Mouse (Mus musculus): ENCODE data around the gene Rdx.

Gene Rdx

DNA sequence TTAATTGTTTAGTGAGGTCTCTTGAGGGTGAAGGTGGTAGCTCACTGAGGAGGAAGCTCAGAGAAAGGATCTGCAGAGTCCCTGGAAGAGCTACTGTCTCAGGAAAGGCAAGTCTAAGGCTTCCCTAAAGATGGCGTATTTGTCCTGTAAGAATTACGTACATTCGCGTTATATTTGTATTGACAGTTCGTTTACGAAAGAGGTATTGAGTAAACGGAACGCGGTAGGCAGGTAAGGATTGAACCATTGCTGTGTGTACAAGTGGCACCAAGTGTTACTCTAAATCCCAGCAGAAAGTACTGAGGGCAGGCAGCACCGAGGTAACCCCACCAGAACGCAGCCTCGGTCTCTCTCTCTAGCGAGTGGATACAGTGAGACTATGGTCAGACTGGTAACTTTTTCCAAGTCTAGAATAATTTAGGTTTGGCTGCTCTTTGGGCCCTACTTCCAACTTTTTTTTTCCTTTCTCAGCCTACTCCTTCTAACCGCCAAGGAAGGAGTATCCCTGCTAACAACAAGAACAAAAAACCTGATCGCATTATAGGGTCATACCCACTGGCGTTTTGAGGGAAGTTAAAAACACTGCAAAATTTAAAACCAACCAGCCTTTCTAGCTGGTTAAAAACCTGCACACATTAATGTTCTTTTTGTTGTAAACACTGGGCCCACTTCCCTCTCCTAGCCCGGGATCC lies at the start of gene Rdx:
TSS of gene Rdx (plus strand) at position 45 of the 692 bp plus-strand sequence.
- peak in 1 of 2 experiments; percentile 18 for DNase-seq

DNA sequence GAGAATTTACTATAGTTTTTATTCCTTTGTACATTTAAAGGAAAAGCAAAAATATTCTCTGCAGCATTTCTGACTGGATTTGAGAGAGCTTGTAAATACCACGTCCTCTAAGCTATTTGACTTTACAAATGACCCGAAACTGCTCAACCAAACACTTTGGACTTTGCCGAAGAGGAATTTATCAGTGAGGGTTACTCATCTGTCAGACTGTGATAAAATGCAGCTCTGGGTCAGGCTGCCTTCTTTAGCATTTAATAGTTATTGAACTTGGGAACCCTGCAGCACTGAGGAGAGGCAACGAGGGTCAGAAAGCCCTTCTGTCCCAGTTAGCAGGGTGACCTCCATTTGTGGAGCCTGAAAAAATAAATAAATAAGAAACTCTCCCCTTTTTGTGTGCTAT lies 43.5 kb upstream of the Rdx start:
- DNase-seq = no peak

DNA sequence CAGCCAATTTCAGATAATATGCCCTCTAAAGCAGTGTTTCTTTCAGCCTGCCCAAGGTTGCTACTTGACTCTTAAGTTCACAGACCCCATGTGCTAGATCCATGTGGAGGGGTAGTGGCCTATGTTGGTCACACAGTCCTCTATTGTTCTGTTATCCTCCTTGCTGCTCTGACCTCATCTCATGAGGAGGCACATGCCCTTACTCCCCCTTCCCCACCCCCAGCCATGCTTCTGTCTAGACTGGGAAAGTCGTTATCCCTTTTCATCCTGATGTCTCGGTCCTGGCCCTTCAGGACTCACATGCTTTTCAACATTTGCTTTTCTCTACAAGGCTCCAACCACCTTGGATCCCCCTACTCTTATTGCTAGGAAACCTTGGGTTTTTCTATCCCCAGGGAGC lies 39.6 kb upstream of the Rdx start:
- DNase-seq = no peak

DNA sequence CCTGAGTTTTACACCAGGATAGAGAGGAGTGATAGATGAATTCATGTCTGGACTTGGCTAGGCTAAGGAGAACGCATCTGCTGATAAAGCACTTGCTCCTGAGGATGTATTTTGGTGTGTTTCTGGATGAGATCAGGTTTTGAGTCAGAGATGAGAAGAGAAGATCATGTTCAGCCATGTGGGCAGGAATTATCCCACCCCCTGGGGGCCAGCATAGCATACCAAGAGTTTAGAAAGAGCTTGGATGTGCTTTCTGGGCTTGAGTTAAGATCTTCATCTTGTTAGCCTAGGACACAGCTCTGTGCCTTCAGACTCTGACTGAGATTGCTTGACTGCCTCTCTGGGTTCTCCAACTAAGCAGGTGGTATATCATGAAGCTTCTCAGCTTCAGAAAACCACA lies 38.5 kb upstream of the Rdx start:
- DNase-seq = no peak

DNA sequence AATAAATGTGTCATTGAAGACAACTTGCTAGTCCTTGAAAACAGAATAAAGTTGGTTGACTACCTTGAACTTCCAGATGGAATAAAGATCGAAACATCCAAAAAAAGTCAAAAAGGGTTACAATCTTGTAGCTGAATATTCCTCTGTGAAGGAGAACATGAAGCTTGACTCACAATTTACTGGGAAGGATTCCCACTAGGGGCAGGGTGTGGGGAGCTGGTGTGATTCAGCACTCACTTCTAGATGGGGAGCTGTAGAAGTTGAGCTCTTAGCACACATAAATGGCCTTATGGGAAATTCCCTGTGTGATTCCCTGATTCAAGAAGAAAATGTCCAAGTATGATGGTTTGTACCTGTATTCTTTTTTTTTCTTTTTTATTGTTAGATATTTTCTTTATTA lies 34.7 kb upstream of the Rdx start:
- DNase-seq = no peak

DNA sequence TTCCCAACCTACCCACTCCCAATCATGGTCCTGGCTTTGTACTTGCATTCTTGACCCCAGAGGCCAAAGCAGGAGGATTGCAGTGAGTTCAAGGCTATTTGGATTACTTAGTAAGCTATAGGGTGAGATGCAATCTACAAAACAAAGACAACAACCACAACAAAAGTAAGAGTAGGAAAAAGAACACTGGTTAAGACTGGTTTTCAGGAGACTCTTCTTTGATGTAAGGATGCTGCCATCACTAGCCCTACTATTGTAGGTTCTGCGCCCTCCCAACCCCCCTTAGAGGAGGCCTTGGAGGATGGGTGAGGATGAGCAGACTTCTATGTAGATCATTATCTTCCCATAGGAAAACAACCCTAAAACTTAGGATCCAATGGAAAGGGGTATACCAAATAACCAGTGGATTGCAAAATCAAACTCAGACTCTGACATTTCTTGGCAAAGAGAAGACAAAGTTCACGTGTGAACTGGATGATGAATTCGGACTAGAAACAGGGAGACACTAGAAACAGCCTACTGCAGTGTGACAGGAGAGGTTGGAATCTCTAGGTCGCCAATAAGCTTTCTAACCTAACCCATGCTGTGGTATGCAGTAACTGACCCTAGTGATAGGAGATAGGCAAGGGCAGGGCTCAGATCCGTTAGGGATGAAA lies 34.1 kb upstream of the Rdx start:
- no peak for DNase-seq

DNA sequence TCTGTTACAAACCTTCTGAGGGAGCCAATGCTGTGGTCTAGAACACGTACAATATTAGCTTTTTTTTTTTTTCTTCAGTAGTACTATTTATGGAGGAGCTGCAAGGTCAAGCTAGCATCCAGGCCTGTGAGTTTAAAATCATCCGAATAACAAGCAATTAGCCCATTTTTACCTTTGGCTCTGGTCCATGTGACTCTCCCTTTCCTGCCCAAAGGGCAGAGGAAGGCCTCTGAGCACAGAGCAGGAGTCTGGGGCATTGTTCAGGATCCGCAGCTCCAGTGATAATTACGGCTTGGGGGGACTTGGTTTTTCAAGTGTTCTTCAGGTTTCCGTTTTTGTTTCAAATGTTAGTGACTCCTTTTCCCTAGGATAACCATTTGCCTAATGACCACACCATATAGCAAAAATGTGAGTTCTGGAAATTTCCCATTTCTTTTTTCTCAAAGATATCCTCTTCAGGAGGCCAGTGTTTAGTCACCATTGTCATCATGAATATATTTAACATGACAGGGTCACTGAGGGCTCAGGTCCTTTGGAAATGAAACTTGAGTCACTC lies 33.0 kb upstream of the Rdx start:
- DNase-seq = no peak

DNA sequence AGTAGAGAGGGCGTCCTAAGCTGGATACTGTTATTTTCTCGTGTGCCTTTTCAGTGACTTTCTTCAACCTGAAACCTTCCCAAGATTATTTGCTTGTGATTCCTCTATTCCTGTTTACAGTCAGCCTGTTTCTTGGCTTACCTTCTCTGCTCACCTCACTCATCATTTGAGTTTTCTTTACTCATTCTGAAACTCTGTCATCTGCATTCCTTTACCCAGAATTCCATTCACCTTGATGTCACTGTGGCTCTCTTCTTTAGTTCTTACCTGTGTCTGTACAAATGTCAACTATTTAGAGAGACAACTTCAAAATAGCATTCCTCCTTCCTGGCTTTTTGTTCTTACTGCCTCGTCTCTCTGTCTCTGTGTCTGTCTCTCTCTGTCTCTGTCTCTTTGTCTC lies 29.9 kb upstream of the Rdx start:
- no peak for DNase-seq

DNA sequence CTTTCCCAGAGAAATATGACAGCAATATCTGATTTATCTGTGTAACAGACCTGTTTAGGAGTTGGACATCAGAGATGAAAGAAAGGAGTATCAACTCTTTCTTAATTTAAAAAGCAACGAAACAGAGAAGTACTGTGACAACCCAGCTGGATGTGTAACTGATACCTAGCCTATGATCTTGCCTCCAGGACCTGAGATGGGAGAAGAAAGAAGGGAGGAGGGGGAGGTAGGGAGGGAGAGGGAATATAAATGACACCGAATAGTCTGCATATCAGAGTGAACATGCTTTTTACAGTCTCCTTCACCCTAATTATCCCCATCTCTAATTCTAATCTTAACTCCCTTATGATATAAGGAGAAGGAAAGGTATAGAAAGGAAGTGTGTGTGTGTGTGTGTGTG lies 29.1 kb upstream of the Rdx start:
- no peak for DNase-seq

DNA sequence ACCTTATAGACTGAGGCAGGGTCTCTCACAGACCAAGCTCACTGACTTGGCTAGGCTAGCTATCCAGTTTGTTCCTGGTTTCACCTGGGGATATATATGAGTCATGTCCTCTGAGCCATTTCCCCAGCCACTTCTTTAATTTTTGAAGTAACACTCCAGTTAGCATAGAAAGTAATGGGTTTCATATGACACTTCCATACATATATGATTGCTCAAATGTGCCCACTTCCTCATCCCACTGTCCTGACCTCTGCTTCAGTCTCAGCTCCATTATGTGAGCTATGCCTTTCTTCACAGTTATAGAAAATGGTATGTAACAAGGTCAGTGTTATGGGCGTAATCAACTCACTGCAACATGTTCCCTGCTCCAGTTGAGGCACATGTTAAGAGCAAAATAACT lies 28.5 kb upstream of the Rdx start:
- no peak for DNase-seq

DNA sequence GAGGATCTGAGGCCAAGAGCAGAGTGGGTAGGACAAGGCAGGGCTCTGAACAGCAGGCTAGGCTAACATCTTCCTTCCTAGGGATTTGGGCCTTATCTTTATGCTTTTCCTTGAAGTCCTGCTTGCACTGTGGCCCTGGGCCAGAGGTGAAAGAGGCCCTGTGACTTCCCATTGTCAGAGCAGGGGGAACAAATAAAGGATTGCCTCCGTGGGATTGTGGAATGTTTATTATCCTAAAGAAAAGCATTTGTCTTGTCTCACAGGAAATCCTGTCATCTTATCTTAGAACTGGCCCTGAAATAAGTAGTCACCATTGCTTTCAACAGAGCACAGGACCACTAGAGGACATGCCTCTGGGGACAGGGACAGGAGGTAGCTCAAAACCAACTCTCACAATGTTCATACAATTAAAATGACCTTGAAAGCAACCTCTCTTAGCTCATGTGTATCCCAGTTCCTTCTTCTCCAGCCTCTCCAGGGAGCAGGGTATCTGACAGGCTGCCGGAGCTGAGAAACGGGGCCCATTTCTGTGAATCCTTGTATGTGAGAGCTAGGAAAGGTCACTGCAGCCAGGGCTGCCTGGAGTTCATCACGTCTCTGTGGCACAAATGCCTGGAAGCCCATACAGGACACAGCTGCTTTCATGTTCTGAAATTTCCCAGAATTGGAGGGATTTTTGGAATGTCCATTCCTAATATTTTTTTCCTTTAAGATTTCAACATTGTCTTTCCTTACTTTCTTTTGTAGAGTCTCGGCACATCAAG lies 19.5 kb upstream of the Rdx start:
- no peak for DNase-seq

DNA sequence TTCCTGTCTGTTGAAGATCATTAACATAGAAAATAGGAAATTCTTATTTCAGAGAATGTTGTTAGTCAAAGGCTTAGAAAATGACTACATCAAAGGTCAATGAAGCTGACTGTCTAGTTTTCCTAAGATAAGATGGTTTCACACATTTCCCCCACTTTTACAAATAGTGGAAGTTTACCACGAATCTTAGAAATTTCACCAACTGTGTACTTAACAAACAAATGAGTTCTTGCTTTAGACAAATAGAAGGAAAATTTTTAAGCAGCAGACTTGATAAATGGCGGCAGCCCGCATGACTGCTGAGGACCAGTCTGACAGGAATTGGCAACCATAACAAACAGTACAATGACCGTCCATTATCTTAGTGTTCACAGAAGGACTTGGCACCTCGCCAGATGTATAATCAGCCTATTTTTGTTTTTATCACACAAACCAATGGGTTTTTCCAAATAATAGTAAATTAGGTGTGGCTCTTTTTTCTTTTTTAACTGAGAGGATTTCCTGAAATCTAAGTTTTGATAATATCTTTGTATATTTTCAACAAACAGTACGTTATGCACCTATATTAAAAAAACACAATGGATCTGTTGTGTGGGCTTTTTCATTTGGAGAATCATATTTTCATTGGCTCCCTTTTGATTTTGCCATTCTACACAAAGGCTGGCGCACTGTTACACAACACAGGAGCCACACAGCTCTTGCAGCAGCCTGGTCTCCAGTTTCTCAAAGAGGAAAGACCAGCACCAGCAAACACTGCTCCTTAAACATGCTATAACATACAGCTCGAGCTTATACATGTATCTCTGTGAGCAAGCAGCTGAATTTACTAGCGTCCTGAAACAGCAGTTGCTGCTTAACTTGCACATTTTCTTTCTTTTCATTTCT lies 18.2 kb upstream of the Rdx start:
- DNase-seq = no peak

DNA sequence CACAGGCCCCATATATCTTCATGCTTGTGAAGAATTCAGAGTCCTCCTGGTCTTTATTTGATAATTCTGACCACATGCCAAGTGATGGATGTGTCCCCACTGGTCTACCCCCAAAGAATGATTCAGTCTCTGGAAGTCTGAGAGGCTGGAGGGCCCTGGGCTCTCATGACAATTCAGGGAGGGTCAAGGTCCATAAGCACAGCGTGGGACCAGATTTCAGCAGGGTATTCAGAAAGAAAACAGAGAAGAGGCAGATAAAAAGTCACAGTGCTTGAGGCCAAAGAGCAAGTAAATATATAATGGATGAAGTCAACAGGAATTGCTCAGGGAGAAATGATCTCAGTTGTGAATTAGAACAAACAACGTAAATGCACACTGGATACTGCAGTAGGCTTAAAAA lies 15.5 kb upstream of the Rdx start:
- DNase-seq = no peak

DNA sequence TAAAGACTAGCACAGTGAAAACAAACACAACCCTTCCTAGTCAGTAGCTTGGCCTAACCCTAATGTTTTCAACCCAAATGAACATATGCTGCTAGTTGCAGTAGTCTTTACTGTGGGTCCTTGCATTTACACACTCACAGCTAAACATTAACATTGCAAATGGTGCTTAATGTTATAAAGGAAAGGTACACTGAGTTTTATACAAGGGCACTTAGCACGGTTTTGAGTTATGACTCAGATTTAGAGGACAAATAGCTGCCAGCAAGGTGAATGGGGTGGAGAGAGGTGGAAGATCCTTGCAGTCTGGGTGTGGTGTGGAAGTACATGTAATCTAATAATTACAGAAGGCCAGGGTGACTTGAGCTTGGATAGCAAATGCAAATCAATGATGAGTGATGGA lies 9.5 kb upstream of the Rdx start:
- no peak for DNase-seq

DNA sequence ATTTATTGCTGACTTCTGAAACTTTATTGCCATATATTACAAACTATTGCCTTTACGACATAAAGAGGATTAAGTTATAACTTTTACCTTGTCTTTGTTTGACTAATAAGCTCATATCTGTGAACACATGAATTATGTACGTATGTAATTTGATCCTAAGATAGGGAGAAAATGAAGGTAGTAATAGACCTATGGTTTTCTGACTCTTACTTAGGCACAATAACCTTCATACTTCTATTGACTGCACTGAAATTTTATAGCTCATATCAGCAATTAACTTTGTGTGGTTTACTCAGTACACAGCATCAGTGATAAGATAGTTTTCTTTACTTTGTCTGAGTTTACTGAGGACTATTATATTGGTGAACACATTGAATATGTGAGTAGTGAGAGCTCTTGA lies 5.3 kb upstream of the Rdx start:
- DNase-seq = no peak

DNA sequence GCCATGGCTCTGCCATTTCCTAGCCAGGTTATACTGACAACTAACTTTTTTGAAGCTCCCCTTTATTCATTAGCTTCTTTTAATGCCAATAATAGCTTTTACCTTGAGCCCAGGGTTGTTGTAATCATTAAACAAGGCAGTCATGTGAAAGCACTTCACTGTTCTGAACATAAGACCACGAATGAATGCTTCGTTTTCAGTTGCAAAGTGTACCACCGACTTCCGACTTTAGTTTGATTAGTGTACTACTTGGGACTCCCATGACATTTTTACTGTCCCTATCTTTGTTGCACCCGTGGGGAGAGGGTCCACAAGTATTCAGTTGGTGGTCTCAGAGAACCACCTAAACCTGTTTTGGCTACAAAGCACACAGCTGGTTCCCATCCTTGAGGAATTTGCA lies 287 bp upstream of the Rdx start:
- DNase-seq = no peak

DNA sequence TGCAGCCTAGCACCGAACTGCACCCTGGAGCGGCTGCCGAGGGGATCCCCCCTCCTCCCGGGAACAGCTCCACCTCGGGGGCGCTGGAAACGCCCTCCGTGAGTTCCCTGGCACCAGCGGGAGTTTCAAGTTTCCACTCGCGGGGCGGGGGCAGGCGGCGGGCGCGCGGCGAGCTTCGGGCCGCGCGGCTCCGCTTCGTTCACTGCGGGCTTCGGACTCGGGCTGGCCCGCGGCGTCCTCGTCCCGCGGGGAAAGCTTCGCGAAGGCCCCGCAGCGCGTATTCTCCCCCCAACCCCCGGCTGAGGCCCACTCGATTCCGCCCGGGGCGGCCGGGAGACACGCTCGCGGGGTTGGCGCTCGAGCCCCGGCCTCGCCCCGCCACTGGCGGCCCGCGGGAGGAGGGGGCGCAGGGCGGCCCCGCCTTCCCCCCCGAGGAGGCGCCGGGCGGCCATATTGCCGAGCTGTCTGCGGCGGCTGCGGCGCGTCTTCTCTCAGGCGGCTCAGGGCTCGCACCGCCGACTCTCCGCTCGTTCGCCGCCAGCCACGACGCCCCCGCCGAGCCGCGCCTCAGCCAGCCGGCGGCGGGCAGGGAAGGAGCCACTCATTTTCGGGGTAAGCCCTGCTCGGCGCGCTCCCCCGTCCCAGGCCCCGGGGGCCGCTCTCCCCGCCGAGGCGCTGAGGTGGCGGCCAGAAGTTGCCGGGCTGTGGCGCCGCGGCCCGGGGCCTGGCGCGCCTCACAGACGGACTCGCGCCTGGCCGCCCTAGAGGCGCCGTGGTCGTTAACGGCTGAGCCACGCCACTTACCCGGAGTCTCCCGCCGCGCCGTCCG lies 1.1 kb downstream of the Rdx start:
- DNase-seq = peak; percentile 71 to 87

DNA sequence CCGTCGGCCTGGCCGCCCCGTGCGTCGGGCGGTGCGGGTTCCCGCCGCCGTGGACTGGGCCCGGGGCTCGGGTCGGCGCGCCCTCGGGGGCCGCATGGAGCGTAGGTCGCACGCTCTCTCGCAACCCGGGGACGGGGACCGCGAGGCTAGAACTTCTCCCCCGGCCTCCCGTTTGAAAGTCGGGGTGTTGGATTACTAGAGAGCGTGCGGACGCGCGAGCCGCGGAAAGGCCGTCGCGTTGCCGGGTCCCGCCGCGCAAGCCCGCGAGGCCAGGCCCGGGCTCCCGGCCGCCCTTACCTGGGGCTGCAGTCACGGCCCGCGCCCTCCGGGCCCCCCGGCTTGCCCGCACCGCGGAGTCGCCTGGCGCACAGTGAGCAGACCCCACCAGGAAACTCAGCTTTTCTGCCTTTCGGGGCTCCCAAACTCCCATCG lies 1.7 kb downstream of the Rdx start:
- DNase-seq = peak in 1 of 2 experiments; percentile 42

DNA sequence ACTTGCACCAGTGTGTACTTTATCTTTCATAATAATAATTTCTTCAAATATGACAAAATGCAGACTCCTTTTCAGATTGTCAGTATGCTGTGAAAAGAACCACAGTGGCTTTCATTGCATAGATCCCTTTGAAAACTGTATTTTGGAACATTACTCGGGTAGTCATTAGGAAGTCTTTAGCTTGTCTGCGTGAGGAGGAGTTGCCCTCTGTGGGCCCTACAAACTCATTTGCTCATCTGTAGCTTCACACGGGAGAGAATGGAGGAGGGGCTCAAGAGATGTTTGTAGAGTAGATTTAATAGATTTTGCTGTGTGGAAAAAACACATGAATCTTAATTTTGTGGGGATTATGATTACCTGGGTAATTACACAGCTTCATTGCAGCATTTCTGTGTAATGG lies 2.6 kb downstream of the Rdx start:
- DNase-seq = no peak

DNA sequence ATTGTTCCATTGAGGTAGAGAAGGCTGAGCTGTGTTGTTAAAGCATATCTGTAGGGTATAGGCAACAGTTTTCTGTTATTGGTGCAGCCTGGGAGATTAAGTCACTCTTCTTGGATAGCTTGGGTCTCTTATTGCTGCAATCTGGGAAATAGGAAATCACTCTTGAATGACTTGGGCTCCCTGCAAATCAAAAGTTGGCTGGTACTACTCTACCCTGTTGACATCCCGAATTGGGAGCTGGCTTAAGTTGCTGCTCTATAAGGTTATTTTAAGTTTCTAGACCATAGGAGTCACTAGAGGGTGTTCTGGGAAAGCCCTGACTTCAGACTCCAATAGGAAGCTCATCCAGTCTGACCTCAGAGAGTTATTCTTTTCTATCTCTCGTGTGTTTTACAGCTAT lies 3.4 kb downstream of the Rdx start:
- DNase-seq = no peak

DNA sequence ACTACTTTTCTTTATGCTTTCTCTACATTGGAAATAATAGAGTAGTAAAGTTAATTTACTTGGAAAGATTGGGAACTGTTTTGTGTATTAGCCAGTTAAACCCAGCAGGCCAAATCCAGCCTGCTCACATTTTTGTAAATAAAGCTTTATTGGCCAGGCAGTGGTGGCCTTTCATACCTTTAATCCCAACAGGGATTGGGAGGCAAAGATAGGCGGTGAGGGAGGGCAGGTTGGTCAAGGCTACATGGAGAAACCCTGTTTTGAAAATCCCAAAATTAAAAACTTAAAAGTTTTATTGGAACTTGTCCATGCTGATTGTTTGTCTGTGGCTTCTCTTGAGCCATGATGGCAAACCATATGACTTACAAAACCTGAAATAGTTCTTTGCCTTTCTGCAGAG lies 5.2 kb downstream of the Rdx start:
- DNase-seq = no peak

DNA sequence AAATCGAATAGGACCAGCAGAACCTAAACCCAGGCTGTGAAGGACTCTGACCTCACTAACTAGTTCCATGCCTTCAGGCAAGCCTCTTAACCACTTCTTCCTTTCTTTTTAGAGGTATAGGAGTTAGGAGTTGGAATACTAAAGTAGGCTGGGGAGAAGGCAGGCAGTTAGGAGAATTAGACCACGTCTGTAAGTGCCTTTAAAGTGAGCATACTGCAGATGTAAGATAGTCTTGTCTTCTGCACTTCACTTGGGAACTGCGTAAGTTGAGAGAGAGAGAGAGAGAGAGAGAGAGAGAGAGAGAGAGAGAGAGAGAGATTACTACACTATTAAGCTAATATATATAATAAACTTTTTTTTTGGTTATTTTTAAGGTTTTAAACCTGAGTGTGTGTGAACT lies 8.3 kb downstream of the Rdx start:
- DNase-seq = no peak
